Mouse (Mus musculus): ENCODE data around the gene Fhl2. TPM values are rescaled to one million over a fixed set of nuclear protein-coding genes. Genes with fewer than 3 reads are reported as not detected.
A peak's percentile ranks its signal among the peaks of the same experiment; 100 is the strongest.

Gene Fhl2
- total RNA-seq, 2 experiments from 2014 or later = 1.7 TPM; not detected in 1

DNA sequence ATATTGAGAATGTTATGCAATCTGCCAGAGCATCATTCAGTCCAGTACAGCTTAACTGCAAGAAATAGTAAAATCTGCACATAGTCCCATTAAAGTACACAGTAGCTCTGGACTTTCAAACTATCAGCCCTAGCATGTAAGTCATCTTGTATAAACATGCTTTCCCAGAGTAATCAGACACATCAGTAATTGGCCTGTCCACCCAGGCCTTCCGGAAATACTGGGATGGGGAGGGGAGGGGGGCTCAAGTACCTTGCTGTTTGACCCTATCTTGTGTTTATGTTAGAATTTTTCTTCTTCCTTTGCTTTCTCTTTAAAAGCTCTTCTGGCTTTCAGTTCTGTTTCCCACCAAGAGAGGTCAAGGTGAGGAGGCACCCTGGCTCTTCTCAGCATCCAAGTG, 725 bp downstream of the Fhl2 start:
- no peak for ATAC-seq (replicated peaks; ENCODE audit: low FRiP score, poor library complexity, severe bottlenecking)

DNA sequence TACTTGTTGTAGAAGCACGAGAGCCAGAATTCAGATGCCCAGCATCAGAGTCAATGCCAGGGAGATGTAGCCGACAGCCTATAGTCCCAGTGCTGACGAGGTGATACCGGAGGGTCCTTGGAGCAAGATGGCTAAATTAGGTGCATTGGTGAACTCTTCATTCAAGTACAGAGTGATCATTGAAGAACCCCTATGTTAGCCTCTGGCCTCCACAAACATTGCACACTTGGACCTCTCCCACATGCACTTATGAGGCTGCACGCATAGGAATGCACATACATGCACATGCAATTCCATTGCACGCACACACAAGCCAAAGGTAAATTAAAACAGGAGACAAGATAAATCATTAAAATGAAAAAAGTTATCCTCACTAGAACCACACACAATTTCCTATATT, 3.4 kb downstream of the Fhl2 start:
- ATAC-seq (replicated peaks; ENCODE audit: low FRiP score, poor library complexity, severe bottlenecking) = no peak

DNA sequence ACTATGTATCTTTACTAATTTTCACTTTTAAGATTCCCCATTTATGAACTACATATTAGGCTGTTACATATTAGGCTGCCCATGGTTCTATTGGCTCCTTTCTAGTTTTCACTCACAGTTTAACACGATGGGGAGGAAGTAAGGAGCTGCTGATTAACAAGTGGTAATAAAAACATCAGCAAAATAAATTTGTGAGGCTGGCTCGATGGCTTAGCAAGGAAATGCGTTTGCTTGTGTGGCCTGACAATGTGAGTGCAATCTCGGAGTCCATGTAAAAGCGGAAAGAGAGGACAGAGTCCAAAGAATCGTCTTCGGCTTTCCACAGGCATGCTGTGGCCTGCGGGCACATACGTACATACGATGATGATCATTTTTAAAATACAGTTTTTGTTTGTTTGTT, 4.3 kb downstream of the Fhl2 start:
- no peak for ATAC-seq (replicated peaks; ENCODE audit: low FRiP score, poor library complexity, severe bottlenecking)

DNA sequence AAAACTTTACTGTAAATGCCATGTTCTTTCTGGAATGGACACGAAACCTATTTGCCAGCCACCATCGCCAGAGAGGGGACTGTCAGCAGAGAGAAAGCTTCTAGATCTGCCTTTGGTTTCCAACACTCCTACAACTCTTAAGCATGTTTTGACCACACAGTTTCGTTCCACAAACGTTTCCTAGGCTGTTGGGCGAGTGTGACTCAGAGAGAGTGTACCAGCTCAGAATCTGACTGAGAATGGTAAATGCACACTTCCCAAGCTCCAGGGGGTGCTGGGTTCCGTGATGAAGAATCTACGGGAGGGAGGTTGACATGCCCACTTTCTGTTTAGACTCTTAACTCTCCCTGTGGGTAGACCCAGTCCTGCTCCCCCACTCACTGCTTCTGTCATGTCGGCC, 5.7 kb downstream of the Fhl2 start:
- ATAC-seq (replicated peaks; ENCODE audit: low FRiP score, poor library complexity, severe bottlenecking) = no peak

DNA sequence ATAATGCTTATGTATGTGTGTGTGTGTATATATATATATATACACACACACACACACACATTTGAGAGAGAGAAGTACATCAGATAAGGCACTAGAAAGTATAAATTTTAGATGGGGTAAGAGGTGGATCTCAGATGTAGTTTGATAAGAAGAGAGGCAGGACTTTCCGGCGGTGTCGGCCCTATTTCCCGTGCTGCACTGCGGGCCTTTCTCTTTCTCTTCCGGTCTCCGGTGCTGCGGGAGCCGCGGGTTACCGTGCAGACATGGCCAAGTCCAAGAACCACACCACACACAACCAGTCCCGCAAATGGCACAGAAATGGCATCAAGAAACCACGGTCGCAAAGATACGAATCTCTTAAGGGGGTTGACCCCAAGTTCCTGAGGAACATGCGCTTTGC, 7.9 kb downstream of the Fhl2 start:
- ATAC-seq (replicated peaks; ENCODE audit: low FRiP score, poor library complexity, severe bottlenecking) = 0 out of 2 replicates have a peak, but pooled peaks have one; percentile 57

DNA sequence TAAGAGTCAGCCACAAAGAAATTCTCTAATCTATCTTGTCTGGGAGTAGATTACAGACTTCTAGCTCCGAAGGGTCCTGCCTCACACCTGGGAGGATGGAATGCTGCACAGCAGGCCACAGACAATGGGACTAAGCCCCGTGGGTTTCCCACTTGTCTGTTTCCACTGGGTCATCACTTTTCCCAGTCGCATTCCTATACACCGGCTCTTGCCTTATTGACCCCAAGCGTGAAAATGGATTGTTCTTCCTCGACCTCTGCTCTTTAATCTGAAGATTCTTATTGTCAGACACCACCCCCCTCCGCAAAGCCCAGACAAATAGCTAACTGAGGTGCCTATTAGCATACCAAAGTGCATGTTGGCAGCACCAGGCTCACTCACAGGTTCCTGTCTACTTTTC, 10.4 kb downstream of the Fhl2 start:
- no peak for ATAC-seq (replicated peaks; ENCODE audit: low FRiP score, poor library complexity, severe bottlenecking)

DNA sequence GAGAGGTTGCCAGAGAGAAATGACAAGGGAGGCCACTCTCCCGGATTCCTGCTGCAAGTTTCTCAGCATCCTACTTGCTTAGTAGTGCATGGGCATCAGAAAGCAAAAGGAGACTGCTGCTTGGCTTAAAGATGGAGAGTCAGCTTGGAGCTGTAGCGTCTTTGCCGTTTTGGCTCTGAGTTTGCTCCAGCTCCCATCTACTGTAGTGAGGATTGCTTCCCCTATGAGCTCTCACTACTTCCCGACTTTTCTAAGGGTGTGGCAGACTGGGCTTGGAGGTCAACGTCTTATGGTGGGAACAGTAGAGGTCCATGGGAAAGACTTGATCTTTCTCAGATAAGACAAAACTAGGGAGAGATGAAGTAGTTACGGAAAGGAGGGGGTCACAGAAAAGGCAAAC, 15.9 kb downstream of the Fhl2 start:
- no peak for ATAC-seq (replicated peaks; ENCODE audit: low FRiP score, poor library complexity, severe bottlenecking)

DNA sequence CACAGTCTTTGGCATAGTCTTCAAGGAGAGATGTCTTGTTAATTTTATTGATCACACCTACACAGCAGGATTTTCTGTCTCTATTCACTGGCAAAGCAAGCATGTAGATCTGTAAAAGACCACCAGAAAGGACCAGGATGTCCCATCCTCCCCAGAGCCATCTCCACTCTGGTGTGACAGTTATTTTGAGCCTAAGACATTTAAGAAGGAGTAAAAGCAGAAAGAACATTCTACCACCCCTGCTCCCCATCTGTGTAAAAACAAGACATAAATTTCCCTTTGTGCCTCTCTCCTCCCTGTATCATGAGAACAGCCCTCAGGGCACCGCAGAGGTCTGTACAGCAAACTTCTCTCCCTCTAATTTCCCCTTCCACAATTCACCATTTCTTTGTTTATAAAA, 18.0 kb downstream of the Fhl2 start:
- ATAC-seq (replicated peaks; ENCODE audit: low FRiP score, poor library complexity, severe bottlenecking) = no peak

DNA sequence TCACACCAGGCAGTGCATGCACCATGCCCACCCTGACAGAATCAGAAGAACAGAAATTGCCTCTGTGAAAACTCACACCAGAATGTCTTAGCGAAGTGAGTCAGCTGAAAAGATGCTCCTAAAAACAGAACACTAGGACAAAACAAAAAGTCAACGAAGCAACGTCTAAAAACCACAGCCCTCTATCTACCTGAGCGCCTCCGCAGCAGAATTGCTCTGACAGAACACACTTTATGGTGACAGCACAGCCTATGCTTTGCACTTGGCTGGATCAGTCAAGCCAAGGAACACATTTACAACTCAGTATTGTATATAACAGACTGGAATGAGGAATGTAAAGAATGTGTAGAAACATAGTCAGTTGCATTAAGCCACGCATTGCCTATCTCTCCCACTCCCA, 18.4 kb downstream of the Fhl2 start:
- ATAC-seq (replicated peaks; ENCODE audit: low FRiP score, poor library complexity, severe bottlenecking) = no peak

DNA sequence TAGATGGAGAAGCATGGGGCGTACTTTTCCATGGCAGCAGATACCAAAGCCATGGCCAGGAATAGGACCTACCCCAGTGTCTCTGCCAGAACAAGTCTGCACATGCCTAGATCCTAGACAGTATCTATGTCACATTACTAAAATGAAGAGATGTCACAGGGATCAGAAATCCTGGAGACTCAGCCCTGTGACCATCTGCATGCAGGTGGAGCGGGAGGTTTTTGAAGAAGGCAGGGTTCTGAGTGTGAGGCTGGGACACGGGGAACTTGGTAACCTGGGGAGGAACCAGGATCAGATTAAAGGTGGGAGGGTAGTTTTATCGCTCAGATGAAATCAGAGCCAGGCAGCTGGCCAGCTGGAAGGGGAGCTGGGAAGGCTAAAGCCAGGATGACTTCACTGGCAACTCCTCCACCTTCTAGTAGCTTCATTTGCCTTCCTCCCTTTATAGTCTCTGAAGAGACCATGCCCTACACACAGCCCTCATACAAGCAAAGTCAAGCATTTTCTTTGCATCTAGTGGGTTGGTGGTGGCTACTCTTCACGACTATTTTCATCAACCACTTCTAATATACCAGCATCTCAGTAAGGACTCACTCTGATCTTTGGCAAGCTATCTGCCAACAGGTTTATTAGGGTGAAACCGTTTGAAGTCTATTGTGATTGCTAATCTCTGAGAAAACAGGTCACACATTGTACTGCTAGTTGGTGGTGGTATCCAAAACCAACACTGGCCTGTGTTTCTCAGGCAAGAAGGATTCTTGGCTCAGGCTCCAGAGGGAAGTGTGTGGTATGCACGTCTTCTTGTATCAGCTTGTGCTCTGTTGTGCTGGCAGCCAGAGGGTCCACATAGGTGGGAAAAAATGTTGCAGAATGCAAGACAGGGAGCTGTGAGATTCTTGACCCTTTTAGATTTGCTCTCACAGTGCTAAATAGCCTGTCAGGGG, 23.2 kb downstream of the Fhl2 start:
- ATAC-seq (replicated peaks; ENCODE audit: low FRiP score, poor library complexity, severe bottlenecking) = no peak

DNA sequence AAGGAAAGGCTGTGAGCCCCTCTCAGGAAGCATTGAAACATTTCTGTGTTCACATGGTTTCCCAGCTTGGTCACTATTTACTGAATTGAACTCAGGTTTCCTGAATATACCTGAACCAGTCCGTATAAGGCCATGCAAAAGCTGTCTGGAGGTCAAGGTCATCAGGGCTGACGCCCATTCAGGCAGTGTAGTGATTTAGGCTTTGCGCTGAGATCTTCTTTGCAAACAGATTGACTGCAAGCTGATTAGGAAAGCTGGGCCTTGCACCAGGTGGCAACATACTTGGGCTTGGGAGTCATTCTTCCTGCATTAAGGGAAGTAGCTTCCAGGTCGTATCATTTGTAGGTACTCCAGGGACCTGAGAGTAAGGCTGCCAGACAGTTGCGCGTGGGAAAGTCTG, 25.0 kb downstream of the Fhl2 start:
- ATAC-seq (replicated peaks; ENCODE audit: low FRiP score, poor library complexity, severe bottlenecking) = no peak

DNA sequence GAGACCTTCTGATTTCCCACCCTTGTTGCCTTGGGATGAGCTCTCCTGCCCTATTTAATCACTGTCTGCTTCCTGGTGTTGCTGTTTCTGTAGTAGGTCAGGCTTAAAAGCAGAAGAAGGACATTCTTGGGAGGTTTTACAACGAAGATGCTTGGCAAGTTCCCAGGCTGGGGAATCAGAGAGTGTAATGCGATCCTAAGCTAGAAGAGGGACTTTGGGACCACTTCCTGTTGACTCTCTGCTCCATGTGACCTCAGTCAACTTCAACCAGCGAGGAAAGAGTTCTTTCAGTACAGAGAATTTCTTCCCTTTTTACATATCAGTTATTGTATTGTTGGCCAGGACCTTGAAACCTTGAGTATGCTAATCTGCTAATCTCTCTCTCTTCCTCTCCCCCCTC, 25.7 kb downstream of the Fhl2 start:
- no peak for ATAC-seq (replicated peaks; ENCODE audit: low FRiP score, poor library complexity, severe bottlenecking)

DNA sequence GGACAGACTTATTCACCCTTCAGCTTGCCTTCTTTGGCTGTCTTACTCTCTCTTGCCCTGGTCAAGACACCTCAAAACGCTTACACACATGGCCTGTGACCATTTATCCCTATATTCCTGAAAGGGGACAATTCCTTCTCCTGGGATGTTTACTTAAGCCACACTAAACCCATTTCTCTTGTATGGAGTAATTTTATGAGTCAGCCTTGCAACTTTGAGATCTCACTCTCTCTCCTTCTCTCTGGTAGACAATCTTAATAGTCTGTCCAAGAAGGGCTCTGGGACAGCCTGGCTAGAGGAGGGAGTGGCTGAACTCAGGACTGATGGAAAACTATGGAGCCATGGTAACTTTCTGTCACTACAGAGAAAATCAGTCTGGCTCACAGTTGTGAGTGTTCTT, 27.1 kb downstream of the Fhl2 start:
- ATAC-seq (replicated peaks; ENCODE audit: low FRiP score, poor library complexity, severe bottlenecking) = no peak

DNA sequence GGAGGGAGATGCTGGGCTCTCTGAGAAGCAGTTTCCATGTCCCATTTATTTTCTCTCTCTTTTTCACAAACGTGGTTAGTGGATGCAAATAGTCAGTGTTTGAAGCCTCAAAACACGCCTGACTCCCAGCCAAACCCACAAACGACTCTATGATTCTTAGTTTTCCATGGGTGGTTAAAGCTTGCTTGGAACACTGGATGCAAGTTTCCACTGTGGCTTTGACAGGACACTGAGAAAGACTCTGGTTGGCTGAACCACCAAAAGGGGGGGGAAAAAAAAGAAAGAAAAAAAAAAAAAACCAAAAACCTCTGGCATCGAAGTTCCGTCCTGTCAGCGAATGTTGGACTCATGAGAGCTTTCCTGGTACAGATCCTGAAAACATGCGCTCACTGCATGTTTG, 27.6 kb downstream of the Fhl2 start:
- ATAC-seq (replicated peaks; ENCODE audit: low FRiP score, poor library complexity, severe bottlenecking) = no peak

DNA sequence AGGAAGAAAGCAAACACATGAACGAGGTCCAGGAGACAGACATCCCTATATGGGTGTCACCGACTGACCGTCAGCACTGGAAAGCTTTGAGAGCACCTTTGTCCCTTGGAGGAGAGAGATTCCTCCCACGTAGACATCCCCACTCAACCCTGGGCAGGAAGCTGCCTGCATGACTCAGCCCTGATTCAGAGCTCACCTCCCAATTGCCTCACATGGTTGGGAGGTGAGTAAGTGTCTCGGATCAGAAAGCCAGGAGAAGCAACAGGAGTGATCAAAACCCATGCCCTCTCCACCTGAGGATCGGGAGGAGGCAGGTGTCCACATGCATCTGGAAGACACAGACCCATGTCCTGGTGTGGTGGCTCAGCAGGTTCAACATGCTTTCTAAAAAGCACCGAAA, 28.2 kb downstream of the Fhl2 start:
- no peak for ATAC-seq (replicated peaks; ENCODE audit: low FRiP score, poor library complexity, severe bottlenecking)

DNA sequence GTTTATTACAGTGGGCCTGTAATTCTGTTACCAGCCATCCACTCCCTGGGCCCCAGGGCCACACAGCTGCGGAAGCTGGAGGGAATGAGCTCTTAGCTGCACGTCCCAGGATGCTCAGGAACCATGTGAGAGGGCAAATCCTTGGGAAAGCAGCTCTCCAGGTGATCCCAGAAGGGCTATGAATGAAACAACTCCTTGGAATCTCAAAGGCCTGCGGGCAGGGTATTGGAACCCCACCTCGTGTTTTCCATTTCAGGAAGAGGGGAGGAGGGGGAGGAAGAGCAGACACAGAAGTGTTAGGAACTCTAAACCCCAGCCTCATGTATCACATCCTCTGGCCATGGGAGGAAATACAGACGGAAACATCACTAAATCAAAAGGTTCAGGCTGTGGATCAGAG, 28.8 kb downstream of the Fhl2 start:
- no peak for ATAC-seq (replicated peaks; ENCODE audit: low FRiP score, poor library complexity, severe bottlenecking)

DNA sequence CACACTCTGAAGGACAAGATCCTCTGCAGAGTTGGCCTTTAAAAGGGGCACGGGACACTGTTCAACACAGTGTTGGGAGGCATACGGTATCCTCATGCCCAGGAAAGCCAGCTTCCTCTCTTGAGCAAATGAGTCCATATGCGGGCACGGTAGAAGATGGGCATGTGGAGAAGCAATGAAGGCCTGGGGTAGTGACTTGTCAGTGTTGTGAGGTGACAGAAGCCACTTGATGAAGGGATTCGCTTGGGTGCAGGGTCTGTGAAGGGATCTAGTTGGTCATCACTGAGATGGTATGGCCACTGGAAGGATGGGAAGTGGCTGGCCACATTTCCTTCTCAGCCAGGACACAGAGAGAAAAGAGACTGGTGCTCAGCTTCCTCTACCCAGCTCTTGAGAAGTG, 32.2 kb downstream of the Fhl2 start:
- ATAC-seq (replicated peaks; ENCODE audit: low FRiP score, poor library complexity, severe bottlenecking) = no peak

DNA sequence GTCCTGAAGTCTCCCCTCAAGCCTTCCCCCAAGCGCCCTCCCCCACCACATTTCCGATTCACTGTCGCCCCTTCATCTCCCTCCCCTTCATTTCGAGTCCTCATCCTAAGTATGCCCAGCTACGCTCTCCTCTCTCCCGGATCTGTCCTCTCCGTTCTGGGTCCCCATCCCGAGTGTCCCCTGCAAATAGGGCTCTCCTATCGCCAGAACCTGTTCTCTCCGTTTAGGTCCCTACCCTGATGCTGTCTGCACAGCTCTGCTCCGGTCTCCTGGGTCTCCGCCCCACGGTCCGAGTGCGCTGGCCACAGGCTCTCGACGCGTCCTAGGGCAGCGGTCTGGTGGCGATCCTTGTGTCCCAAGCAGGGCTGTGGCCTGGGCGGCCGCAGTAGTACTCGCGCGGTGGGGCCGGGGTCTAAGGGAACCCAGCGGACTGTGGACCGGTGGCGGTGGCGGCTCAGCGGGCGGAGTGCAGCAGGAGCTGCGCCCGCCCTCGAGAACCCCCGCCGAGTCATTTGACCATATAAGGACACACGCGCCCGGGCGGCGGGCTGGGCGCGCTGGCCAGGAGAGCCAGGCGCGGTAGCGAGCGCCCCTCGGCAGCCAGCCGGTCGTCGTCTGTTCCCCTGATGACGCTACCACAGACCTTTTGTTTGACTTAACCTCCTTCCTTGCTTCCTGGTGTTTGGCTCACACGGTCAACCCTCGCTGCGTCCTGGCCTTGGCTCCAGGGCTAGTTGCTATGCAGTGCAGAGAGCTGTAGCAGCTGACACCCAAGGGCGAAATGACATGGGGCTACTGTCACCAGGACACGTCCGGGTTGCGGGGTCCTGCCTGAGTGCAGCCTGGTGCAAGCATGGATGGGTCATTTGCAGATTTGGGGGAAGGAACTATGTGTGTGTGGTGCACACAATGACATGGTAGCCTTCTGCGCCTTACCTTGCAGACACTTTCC, 33.0 kb downstream of the Fhl2 start:
- no peak for ATAC-seq (replicated peaks; ENCODE audit: low FRiP score, poor library complexity, severe bottlenecking)

DNA sequence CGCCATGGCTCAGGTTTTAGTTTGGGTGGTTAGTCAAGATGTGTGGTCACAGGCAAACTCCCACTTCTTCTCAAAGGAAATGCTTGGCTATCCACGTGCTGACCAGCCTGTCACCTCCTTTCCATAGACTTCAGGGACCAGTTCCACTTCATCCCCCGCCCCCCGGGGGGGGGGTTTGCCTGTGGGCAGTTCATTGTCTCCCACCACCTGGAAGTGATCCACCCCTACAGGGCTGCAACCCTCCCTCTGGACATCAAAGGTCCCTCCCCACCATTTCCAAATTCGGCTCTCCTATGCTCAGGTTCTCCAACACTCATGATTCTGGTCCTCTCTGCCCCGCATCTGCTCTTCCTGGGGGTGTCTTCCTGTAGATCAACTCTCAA, 33.7 kb downstream of the Fhl2 start:
- ATAC-seq (replicated peaks; ENCODE audit: low FRiP score, poor library complexity, severe bottlenecking) = no peak

DNA sequence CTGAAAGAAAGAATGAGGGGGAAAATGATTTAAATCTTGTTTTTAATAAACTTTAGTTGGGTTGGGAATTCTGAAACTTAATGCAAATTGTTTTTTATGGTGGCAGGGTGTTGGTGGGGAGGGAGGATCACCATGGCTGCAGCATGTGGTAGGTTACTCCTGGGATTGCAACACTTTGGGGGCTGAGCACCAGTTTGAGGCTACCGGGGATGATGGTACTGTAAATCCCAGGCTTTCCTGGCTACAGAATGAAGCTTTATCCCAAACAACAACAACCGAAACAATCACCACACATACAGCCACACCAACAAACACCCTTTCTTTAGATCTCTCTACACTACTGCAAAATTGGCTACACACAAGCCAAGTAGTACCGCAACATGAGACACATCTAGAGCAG, 34.4 kb downstream of the Fhl2 start:
- no peak for ATAC-seq (replicated peaks; ENCODE audit: low FRiP score, poor library complexity, severe bottlenecking)

DNA sequence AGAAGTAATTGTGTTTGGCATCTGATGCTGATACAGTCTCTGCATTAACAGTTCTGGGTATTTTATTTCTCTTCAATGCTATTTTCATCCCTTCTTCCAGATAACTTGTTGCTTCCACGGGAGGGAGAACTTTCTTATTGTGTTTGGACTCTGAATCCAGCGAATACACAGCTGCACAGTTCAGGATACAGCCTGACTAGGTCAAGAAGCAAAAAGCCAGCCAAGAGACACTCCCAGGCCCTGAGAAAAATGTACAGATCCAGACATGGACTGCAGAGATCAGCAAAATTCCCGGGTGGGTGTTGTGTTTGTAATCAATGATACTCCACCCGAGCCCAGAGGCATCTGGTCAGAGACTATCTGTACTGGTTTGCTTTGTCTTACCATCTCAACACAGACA, 37.4 kb downstream of the Fhl2 start:
- ATAC-seq (replicated peaks; ENCODE audit: low FRiP score, poor library complexity, severe bottlenecking) = no peak

Data from erythroid progenitor cell, adult 5-6 weeks (primary cell).